Mouse (Mus musculus) common myeloid progenitor, adult 5-6 weeks (primary cell): ENCODE measurements at regions not wholly inside any gene's neighbourhood (a gene's known extent, or its start where the extent isn't known, plus 50 kb on each side); places are given as distances from the start of the nearest gene placed in this dataset.

Source experiments
- ATAC-seq: replicated peaks from 2 replicates; pipeline ENCODE4 v1.8.0; 2016; ENCODE audit warnings: low read depth, mild to moderate bottlenecking, moderate TSS enrichment, inconsistent platforms; ENCODE audit not compliant: poor library complexity, severe bottlenecking

- no peak for ATAC-seq
Observed at GRCm38 (mm10) chr8:102845362-102845761, 59.9 kb upstream of the Cdh11 start.

DNA sequence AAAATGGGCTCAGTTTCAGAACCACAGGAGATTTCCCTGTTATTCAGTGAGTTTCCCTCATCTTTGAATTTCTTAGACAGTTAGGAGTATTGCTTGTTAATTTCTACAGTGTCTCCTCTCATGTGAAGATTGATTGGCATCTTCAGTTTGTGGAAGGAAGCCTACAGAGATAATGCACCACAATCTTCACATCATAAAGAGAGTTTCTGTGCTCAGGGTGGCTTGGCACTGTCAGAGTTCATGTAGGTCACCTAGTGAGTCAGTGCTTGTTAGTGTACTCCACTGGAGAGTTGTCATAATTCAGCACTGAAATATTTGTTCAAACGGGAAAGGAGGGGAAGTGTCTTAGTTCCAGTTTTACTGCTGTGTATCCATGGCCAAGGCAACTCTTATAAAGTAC lies 74.6 kb upstream of the Cdh11 start:
- ATAC-seq: no peak

DNA sequence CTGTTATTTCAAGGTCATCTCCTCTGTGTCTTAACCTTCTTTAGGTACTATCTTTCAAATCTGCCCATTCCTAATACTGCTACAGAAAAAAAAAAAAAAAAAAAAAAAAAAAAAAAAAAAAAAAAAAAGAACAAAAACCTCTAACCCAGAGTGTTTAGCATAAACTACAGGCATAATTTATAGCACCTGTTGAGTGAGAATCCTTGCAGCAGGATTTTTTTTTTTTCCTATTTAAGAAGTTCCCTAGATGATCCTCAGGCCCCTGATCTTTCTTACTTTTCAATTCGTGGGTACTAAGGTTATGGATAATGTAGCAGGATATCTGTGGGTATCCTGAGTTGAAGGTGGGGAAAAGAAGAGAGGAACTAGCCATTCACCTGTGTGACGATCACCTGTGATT lies 114.1 kb upstream of the Cdh11 start:
- ATAC-seq: no peak

DNA sequence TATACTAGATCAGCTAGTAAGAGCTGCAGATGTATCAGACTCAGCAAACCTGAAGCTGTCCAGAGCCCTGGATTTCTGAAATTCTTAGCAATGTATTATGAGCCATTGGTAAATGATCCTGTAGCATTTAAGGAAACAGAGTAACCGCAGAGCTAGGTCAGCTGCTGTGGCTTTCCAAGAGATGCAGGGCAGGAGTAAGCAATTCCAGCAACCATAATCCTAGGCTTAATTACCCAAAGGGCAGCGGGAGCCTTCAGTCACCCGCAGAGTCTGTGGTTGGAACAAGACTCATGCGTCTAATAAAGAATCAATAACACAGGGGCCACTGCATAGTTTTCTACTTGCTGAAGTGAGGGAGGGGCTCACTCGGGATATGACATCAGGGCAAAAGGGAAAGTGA lies 115.2 kb upstream of the Cdh11 start:
- ATAC-seq: no peak

DNA sequence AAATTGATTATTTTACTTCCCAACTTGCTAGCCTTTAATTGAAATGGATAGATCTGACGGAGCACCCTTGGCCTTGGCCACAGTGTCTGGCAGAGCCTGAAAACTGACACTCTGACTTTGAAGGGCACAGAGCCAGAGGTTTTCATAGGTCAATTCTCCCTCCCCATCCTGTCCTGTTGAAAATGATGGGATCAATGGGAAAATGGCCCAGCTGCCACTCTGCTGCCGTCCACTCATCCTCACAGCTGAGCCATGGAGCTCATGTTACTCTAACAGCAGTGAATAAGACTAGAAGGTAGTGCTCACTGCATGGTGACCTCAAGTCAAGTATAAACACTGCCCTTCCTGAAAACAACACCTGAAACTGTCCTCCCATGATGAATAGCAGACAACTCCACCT lies 122.0 kb upstream of the Cdh11 start:
- no peak for ATAC-seq

DNA sequence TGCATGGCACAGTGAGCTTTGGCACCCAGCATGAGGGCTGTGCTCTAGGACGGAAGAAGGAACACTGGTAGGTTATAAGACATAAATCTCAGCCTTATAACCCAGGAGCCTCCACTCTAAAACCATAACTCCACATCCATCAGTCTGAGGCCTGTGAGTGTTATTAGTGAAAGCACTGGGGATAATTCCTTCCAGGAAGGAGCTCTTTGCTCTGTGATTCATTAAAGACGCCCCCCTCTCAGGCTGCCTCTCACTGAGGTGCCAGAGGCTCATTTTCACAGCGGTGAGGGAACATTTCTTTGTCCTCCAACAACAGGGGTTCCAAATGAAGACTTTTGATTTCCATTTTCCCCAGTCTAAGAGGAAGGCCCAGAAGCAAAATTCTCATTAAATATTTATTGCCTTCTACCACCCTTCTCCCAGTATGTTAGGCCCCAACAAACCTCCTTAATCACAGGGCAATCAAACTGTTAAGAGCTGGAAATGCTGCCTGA lies 145.9 kb upstream of the Cdh11 start:
- ATAC-seq: no peak

DNA sequence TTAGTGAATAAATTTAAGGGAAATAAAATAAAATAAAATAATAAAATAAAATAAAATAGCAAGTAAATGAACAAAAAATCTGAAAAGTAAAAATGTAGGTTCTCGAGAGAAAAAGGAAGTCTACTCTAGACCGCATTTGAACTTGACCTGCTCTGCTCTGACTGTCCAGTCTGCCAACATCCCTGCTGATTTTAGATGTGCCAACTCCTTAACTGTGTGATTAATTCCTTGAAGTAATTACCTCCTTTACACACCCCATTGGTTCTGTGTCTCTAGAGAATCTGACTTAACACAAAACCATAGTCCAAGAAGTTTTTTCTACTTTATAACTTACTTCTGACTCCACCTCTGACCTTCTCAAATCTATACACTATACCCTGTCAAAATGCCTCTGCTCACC lies 153.3 kb upstream of the Cdh11 start:
- no peak for ATAC-seq

DNA sequence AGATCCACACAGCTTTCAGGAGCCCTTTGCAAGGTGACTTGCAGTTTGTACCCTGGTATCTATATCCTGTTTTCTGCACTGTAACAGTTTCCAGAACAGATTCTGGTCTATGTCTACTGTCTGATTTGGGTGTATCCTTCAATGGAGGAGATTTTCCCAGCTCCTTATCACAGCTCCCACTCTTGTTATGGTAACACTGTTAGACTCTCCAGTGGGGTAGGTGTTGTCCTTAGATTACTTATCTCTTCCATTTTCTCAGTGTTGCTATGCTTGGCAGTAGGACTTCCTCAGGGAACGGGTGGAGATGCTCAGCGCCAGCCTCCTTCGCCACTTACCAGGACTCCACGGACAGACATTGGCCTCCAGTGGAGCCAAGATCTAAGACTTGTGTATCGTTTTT lies 160.1 kb upstream of the Cdh11 start:
- no peak for ATAC-seq

GRCm38 (mm10) chr8:102978161-102978581 lies 192.7 kb upstream of the Cdh11 start:
- ATAC-seq: no peak

DNA sequence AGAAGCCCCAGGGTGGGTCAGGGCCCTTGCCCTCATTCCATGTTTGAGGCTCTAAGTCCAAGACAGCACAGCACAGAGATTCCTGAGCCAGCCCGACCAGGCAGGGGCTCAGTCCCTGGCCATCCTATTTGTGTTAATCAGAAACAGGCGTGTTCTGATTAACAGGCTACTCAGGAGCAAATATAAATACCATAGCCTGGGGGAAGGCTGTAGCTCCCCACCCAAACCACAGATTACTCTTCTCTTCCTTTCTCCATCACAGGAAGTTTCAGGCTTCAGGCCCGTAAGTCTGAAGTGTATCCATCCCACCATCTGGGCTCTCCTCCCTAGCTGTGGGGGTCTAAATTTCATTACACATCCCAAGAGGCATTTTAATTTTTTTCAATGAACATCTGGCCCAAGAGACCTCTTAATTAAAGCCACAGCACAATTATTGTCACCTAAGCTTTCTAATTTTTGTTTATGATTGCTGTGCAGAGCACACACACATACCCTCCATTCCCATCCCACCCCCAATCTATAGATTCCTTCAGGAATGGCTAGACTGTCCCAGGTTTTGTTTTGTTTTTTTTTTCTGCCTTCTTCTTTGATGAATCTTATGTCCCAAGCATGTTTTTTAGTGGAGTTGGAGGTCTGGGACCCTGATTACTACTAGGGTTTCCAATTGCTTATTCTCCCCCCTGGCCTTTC lies 197.9 kb upstream of the Cdh11 start:
- no peak for ATAC-seq

DNA sequence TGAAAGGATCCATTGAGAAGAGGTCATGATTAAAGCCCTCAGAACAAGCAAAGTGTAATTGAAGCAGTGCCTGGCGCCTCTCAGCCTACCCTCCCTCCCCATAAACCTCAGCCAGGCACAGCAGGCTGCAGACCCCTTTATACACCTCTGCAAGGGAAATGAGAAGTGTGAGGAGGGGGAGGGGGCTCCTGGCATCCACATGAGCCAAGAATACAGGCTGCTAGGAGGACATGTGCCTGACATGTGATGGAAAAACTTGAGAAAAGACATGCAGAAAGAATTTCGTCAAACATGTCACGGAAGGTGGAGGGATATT lies 198.4 kb upstream of the Cdh11 start:
- ATAC-seq: no peak

- no peak for ATAC-seq
Observed at GRCm38 (mm10) chr8:103007284-103007984, 222.0 kb upstream of the Cdh11 start.

- no peak for ATAC-seq
Observed at GRCm38 (mm10) chr8:103019121-103019520, 233.7 kb upstream of the Cdh11 start.

GRCm38 (mm10) chr8:103023237-103023636 lies 237.8 kb upstream of the Cdh11 start:
- ATAC-seq: no peak

DNA sequence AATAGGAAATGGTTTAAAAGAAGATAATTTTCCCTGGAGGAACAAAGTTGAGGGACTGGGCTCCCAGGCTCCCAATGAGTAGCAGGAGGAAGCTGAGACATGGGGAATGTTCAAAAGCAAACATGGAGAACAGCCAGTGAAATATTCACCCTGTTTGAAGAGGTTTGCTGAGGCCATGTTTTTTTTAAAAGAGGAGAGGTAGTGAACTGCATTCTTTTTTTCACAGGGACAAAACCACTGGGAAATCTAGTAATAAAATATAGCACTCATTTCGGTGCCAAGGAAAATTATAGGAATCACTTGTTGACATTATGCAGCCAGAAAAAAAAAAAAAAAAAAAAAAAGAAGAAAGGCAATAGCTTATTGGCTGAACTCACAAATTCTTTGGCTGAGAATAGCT lies 246.3 kb upstream of the Cdh11 start:
- no peak for ATAC-seq

- ATAC-seq: no peak
Observed at GRCm38 (mm10) chr8:103033956-103034355, 248.5 kb upstream of the Cdh11 start.

DNA sequence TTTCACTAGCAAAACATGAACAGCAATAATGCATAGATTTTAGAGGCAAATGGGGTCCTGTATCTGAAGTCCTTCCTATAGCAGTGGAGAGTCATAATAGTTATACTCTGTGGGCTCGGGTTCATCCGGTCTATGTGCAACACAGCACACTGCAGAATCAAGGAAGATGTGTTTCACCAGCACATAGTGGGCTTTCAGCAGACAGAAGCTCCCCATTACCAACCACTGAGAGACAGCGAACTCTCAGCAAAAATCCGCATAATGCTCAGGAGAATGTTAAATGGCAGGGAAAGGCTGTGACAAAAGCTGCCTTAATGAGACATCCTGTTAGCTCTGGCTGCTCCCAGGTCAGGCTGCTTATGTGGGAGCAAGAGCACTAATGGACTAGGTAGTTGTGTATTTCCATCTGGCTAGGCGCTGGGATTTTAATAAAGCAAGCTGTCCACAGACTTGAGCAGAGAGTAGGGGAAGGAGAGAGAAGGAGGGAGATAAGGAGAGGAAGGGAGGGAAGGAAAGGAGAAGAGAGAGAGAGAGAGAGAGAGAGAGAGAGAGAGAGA lies 286.7 kb upstream of the Cdh11 start:
- ATAC-seq: no peak

- ATAC-seq: no peak
Observed at GRCm38 (mm10) chr8:103072646-103073045, 287.2 kb upstream of the Cdh11 start.

DNA sequence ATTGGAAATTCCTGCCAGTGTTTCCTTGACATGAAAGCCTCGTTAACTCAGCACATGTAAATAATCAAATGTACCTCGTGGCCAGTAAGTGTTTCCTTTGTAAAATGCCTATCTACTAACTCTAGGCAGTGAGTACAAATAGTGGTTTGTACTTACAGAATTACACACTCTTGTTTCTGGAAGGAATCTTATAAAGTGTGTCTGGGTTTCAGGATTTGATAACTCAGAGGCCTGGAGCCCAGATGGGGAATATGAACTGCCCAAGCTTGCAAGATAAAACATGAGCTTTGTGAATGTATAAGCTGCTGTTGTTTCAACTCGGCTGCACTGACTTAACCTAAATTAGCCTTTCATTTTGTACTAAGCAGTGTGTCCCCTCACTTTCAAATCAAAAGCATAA lies 293.1 kb upstream of the Cdh11 start:
- no peak for ATAC-seq

GRCm38 (mm10) chr8:103086956-103087482 lies 301.6 kb upstream of the Cdh11 start:
- no peak for ATAC-seq

DNA sequence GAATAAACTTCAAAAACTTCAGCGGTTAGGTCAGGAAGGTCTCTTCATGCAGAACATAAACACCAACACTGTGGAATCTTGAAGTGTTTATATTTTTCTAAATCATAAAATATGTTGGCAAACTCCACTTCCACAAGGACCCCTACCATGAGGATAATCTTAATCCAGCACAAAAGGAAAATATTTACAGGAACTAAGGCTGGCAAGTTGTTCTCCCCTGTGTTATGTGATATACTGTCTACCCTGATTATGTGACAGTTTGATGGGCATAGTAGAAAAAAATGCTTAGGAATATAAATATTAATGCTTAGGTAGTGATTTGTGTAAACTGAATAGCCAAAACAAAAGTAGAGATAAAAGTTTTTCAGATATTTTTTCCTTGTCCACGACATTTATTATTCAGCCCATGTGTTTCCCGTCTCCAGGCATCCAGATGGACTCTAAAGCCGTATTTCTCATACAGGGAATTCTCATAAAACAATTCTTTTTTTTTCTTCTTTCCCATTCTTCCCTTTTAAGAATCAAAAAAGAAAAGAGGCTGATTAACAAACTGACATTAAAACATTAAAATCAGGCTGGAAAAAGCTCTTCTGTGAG lies 311.2 kb upstream of the Cdh11 start:
- no peak for ATAC-seq
